Mouse (Mus musculus): ENCODE measurements at regions not wholly inside any gene's neighbourhood (a gene's known extent, or its start where the extent isn't known, plus 50 kb on each side); places are given as distances from the start of the nearest gene placed in this dataset.
"Not testable (repeated sequence)": the region's sequence is repeated elsewhere in the genome, so short reads cannot be mapped to it uniquely, and the experiment has no call there.

DNA sequence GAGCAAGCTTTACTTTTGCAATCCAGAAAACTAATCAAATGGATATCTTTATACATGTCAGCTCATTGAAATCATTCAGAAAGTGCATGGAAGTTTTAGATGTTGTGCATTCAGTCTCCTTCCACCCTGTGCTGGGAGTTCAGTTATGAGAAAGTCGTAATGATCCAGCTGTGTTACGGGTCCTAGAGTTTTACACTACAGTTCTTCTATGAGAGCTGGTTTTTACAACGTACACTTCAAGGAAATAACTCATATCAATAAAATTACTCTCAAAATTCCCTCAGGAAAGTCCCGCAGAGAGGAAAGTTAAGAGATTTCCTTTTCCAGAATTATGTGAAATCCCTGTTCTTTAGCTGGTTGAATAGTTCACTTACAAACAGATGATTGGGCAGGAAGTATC is 418.1 kb upstream of the Slc10a2 start:
- DNase-seq = no peak

DNA sequence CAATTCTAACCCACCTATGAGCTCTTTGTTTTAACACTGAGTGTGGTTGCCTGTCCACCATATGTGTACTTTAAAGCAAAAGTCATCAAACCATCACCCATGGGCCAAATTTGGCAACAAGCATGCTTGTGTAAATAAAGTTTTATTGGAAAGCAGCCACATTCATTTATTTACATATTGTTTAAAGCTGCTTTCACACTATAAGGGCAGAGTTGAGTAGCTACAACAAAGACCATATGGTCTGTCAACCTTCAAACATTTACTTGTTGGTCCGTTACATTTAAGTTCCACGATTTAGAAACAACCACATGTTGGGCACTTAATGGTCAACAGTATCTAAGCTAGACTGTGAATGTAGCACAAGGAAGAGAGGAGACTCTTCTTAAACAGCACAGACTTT is 390.7 kb upstream of the Slc10a2 start:
- no peak for DNase-seq

DNA sequence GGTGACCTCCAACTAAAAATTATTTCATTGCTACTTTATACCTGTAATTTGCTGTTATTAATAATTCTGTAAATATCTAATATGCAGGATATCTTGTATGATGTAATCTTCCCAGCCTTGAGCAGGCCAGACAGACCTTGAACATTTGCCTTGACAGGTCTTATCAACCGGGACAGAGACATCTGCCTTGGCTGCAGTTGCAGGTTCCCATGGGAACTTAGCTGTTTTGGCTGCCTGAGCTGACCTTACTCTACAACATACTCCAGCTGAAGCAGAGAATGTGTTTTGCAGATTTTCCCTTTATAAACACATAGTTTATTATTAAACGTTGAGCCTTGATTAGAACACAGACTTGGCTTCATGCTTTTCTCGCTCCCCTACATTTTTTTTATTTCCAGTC is 385.3 kb upstream of the Slc10a2 start:
- no peak for DNase-seq

DNA sequence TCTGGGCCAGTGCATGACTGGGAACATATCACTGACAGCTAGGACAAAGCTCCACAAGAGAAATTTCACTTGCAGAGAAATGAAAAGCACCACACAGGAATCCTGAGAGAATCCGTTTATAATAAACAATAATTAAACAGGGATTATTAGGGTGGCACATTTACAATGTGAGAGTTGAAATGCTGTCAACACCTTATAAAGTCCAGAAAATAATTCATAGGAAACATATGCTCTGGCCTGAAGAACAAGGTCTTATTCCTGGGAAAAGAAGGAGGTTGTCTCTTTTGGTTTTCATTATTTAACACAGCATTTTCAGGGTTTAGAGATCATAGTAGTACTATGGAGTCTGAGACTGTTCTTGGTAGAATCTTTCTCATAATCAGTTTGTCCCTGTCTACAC is 377.8 kb upstream of the Slc10a2 start:
- DNase-seq = no peak

- no peak for DNase-seq
Observed at GRCm38 (mm10) chr8:5472999-5473398, 367.8 kb upstream of the Slc10a2 start.

- no peak for DNase-seq
Observed at GRCm38 (mm10) chr8:5472582-5472981, 367.4 kb upstream of the Slc10a2 start.

GRCm38 (mm10) chr8:5457619-5458018 is 352.5 kb upstream of the Slc10a2 start:
- DNase-seq = no peak

GRCm38 (mm10) chr8:5453469-5453868 is 348.3 kb upstream of the Slc10a2 start:
- DNase-seq = no peak

DNA sequence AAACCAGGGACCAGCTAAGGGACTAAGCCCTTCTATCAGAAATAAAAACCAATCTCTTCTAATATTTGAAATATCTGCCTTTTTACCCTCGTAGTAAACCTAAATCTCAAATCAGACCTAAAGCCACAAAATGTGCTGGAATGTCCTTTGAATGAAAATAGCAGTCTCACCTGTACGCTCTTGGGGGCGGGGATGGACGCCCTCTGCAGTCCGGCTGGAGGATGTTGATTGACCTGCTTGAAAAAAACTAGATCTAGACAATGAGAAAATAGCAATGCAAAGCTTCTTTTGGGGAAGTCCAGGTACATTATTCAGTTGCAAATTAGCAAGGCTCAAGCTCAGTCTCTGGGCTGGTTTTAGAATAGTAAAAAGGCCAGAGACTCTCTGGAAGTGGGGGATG is 337.1 kb upstream of the Slc10a2 start:
- DNase-seq = not testable (repeated sequence)

DNA sequence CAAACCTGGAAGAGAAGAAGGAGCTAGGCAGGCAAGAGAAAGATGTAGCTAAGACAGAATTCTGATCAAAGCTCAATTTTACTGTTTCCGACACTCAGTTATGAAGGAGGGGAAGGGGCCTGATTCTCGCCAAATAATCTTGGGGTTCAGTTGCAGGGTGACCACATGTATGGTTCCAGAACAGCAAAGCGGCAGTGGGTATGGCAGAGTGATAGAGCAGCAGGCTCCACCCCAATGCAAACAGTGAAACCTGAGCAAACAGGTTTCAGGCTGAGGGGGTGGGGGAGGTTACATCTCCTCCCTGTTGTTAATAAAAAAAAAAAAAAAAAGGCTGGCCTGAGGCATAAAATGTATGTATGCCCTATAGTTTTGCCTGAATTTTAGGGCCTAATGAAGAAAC is 335.3 kb upstream of the Slc10a2 start:
- not testable (repeated sequence) for DNase-seq

DNA sequence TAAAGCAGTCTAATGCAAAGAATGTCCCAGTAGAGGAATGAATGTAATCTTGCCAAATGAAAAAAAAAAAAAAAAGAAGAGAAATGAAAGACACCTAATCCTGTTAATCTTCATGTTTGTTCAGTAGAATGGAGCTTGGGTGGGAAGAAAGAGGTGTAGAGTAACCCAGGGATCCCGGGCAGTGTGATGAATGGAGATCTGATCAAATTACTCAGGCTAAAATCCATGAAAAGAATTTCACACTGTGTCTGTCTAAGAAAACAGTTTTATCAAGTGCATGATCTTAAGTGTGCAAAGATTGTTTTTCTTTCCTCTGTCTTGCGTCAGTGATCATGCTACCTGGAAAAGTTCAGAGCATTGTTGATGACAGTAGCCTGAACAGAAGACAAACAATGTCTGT is 333.9 kb upstream of the Slc10a2 start:
- DNase-seq = peak; percentile 3

DNA sequence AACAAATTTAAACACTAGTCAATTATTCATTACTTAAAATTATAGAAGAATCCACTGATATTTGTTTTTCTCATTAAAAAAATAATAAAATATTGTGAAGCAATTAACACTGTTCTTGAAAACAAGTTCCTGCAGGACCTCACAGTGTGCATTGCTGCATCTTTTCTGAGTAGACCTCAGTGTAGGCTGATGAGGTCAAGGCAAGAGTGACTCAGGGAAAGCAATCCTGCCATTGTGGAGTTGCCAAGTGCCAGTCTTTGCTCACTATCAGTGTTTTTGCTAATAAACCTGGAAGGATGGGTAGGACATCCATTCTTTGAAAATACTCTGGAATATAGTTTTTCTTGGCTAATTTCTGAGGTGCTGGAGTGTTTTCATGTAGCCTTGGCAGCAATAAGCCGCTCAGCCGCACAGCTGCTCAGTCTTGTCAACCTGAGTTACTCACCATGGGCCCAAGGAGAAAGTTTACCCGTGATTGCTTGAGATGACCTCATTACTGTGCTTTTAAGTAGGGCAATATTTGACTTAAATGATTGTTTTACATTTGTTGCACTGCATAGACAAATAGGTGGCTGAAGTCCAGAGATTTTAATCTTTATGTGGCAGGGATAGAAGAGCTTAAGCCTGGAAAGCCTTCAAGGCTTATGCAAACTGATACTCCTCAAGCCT is 323.3 kb upstream of the Slc10a2 start:
- peak; percentile 4 for DNase-seq

DNA sequence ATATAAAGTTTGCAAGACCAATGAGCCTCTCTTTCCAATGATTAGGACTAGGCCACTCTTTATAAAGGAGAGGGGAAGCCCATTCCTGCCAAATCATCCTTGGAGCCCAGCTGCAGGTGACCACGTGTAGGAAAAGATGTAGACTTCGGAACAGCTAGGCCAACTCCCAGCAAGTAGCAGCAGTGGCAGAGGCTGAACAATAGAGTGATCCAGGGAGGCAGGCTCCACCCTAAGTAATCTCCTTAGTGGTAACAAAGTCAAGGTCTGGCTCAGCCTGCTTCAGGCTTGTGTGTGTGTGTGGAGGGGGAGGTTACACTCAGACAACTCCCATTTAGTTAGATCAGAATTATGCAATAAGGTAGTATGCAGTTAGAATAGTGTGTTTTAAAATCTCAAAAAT is 311.7 kb upstream of the Slc10a2 start:
- DNase-seq = not testable (repeated sequence)

DNA sequence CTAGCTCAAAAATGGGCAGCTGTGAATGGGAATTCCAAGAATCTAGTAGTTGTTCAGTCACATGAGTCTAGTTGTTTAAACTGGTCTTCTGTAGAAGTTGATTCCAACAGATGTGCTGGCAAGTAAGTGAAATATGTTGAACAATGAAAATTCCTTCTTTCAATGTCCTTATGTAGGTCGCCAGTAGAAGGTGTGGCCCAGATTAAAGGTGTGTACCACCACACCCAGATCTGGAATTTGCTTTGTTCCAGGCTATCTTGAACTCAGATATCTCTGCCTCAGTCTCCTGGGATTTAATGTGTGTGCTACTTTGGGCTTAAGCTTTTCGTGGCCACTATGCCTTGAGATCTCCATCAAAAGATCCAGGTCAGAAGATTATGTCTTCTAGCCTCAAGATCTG is 279.7 kb upstream of the Slc10a2 start:
- DNase-seq = no peak

- DNase-seq = no peak
Observed at GRCm38 (mm10) chr8:5378001-5378400, 272.9 kb upstream of the Slc10a2 start.

GRCm38 (mm10) chr8:5339953-5340352 is 234.8 kb upstream of the Slc10a2 start:
- DNase-seq = no peak

DNA sequence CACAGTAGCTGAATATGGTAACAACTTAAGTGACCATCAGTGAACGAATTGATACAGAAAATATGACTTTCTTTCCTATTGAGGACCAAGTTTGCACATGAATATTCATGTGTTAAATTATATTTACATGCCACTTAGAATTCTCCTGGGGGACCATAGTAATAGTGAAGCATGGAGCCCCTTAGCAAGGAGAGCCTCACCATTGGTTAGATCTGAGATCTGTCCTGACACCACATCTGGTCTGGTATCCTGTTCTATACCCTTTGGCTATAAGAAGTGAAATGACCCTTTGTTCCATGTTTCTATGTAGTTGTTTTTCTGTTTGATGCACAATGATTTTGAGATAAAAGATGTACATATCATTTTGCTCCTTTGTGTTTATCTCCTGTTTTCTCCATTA is 209.4 kb upstream of the Slc10a2 start:
- no peak for DNase-seq

DNA sequence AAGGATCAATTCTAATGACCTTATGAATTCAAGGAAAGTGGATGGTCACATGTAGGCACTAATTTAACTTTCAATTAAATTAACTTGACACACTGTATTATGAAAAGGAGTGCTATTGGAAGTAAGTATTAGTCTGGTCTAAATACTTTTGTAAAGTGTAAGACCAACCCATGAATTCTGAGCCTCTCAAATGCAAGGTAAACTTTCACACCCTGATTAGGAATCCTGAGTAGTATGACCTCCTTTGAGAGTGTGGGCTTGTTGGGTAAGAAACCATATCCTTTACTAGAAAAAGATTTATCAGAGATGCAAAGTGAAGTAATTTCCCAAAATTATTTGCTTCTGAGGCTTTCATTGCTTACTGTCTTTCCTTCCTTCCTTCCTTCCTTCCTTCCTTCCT is 194.8 kb upstream of the Slc10a2 start:
- DNase-seq = no peak

- DNase-seq = peak; percentile 13
Observed at GRCm38 (mm10) chr8:5297190-5297589, 192.0 kb upstream of the Slc10a2 start.

- DNase-seq = peak; percentile 76
Observed at GRCm38 (mm10) chr8:5285708-5286161, 180.6 kb upstream of the Slc10a2 start.

GRCm38 (mm10) chr8:5283799-5284198 is 178.6 kb upstream of the Slc10a2 start:
- DNase-seq = no peak

DNA sequence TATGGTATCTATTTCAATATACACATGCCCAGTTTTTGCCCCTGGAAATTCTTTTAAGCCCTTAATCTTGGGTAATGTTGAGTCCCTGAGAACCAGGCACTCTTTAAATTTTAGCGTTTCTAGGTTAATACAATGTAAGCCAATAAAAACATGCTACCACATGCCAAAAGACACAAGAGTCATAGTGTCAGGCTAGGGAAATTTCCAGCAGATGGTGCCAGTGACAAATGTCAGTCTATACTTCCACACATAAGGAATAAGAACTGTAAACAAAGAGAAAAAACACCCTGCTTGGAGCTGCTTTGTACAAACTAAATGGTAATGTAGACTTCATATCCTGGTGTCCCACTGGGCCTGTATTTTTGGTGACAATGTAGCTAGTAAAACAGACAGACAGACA is 157.2 kb upstream of the Slc10a2 start:
- DNase-seq = peak; percentile 2

- not testable (repeated sequence) for DNase-seq
Observed at GRCm38 (mm10) chr8:5241871-5242270, 136.7 kb upstream of the Slc10a2 start.

Measured in embryo, embryonic 11 days (tissue).